Mouse (Mus musculus) liver, embryonic 15.5 days (tissue): ENCODE measurements around the gene Mgmt. TPM values are rescaled to one million over a fixed set of nuclear protein-coding genes. Genes with fewer than 3 reads are reported as not detected.

Experiments used
- ATAC-seq: fragments of 200-750 bp; cut with Nextera tagmentation; 2 replicates; pipeline ENCODE4 v1.8.0; 2017; ENCODE audit warnings: moderate number of reproducible peaks, mild to moderate bottlenecking, moderate library complexity; ENCODE audit not compliant: insufficient read depth
- H3K27ac ChIP-seq: fragments of 300-500 bp; sonication (generic); replicated peaks from 2 replicates; pipeline ENCODE4 v1.5.1; 2015; ENCODE audit warnings: mild to moderate bottlenecking, inconsistent platforms
- H3K27me3 ChIP-seq: fragments of 300-500 bp; sonication (generic); 2 replicates; pipeline ENCODE4 v1.6.1; 2015; ENCODE audit warnings: mild to moderate bottlenecking, inconsistent platforms
- H3K36me3 ChIP-seq: fragments of 300-500 bp; sonication (generic); replicated peaks from 2 replicates; pipeline ENCODE4 v1.6.1; 2015; ENCODE audit warnings: moderate library complexity, mild to moderate bottlenecking, inconsistent platforms
- H3K4me1 ChIP-seq: fragments of 300-500 bp; sonication (generic); replicated peaks from 2 replicates; pipeline ENCODE4 v1.6.1; 2015; ENCODE audit warnings: inconsistent platforms
- H3K4me2 ChIP-seq: fragments of 300-500 bp; sonication (generic); 2 replicates; pipeline ENCODE4 v1.6.1; 2015; ENCODE audit warnings: moderate library complexity, mild to moderate bottlenecking, inconsistent platforms
- H3K4me3 ChIP-seq: fragments of 300-500 bp; sonication (generic); replicated peaks from 2 replicates; pipeline ENCODE4 v1.5.1; 2015; ENCODE audit warnings: mild to moderate bottlenecking, inconsistent platforms
- H3K9ac ChIP-seq: fragments of 300-500 bp; sonication (generic); 2 replicates; pipeline ENCODE4 v1.6.1; 2015; ENCODE audit warnings: moderate library complexity, mild to moderate bottlenecking, inconsistent platforms
- H3K9me3 ChIP-seq: fragments of 300-500 bp; sonication (generic); replicated peaks from 2 replicates; pipeline ENCODE4 v1.6.1; 2016; ENCODE audit warnings: inconsistent platforms
- WGBS: fragments of 180-500 bp; shearing (Covaris S2); methylation state at CpG from one replicate; pipeline ENCODE4 v1.1.7; 2015; ENCODE audit warnings: mixed read lengths; ENCODE audit not compliant: insufficient replicate concordance; 5-methylcytosine and 5-hydroxymethylcytosine counted together
- polyA plus RNA-seq: library from polyadenylated mRNA; unstranded; fragments of >200 nt; fragmentation: Nextera tagmentation; extraction: Ambion mirVana; gene quantifications from 2 replicates; pipeline ENCODE4 v1.2.1, GENCODE M21; 2015

Gene Mgmt
- polyA plus RNA-seq, 1 experiment from 2014 or later, result 3.2 TPM

DNA sequence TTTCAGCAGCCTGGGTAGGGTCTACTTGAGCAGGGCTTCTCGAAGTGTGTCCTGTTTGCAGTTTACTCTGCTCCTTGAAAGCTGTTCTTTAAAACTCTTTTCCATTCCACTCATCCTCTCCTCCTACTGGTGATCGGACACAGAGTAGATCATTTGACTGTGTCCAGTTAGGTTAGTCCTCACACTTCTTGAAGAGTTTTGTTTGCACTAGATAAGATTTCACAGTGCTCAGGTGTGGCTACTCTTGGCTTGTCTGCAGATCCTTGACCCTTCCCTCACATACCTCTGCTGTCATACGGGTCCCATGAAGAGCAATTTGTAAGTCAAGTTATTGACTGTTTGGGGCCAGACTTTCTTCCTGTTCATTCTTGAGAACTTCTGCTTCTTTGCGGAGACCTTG is 221.8 kb downstream of the Mgmt start:
- no peaks in the 10 kb centered on the region for H3K4me1 ChIP-seq
- no peak overlapping the region for H3K27ac ChIP-seq
- H3K4me3 ChIP-seq, result no peak overlapping the region
- no peaks in the 10 kb centered on the region for H3K36me3 ChIP-seq
- no peak overlapping the region for H3K9ac ChIP-seq
- no peak for ATAC-seq
- no peaks in the 10 kb centered on the region for H3K27me3 ChIP-seq
- WGBS, result 37% methylated on average over 4 of the region's 4 CpGs
- H3K4me2 ChIP-seq, result no peak overlapping the region
- H3K9me3 ChIP-seq, result no peaks in the 10 kb centered on the region

DNA sequence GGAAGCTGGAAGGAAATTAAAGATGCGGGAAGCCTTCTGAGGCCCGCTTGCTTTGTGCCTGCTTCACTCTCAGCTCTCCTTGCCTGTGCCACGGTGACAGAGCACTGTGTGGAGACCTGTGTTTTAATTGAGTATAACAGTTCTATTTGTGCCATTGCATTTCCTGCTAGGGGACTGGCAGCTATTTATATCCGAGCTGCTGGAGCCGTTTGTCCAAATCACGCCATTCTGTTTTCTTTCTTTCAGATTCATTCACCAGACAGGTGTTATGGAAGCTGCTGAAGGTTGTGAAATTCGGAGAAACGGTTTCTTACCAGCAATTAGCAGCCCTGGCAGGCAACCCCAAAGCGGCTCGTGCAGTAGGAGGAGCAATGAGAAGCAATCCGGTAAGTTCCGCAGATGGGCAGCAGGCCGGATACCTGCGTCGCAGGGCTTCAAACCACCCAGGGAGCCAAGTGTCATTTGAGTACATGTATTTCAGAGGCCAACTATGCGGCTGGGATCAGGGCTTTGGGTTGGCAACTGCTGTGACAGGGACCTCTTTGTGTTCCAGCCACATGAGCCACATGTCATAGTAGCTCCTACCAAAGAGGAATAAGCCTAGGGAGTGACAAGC is 226.9 kb downstream of the Mgmt start:
- Histone ChIP-seq H3K9me3 (no peaks in the 10 kb centered on the region), H3K36me3 (no peaks in the 10 kb centered on the region), H3K4me2 (no peak overlapping the region), H3K9ac (no peak overlapping the region), H3K27me3 (no peaks in the 10 kb centered on the region), H3K27ac (no peak overlapping the region), H3K4me3 (no peak overlapping the region), H3K4me1 (no peaks in the 10 kb centered on the region)
- no peak for ATAC-seq
- WGBS, result 72% methylated on average over 16 of the region's 16 CpGs

DNA sequence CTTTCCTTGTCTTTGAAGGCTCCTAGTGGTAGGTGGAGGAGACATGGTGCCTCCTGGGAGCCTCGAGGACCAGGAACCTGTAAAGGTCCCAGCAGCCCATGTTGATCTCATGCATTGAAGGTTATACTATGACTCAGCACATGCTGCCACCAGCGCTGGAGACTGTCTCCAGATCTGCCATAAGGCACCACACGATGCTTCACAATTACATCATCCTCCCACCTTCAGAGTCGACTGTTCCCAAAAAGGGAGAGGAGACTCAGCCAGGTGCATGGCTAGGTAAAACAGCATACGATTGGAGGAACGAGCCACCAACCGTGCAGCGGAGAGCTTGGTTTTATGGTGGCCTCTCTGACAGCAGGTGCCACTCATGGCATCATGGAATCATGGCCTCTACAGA is 234.3 kb downstream of the Mgmt start:
- Histone ChIP-seq H3K36me3 (no peaks in the 10 kb centered on the region), H3K4me2 (no peak overlapping the region), H3K27ac (no peak overlapping the region), H3K4me3 (no peak overlapping the region), H3K27me3 (no peaks in the 10 kb centered on the region), H3K9ac (no peak overlapping the region), H3K4me1 (no peaks in the 10 kb centered on the region), H3K9me3 (no peaks in the 10 kb centered on the region)
- WGBS, result 70% methylated on average over 8 of the region's 8 CpGs
- no peak for ATAC-seq

DNA sequence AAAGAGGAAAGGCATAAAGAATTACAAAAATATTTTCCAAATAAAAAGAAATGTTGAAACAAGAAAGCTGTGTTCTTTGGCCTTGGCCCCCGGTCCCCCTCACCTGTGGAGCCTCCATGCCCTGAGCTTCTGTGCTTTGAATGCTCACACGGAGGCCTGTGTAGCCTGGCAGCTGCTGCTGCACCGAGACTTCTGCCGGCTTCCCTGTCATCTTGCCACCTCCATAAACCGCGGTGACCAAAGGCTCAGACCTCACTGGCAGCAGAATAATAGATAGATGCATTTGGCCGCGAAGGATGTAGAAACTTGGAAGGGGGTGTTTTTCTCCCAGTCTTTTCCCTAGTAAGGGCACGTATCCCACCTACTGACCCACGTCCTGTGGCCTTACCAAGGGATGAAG is 235.8 kb downstream of the Mgmt start:
- Histone ChIP-seq H3K4me3 (no peak overlapping the region), H3K4me1 (no peaks in the 10 kb centered on the region), H3K36me3 (no peaks in the 10 kb centered on the region), H3K9me3 (no peaks in the 10 kb centered on the region), H3K27ac (no peak overlapping the region), H3K9ac (no peak overlapping the region), H3K27me3 (no peaks in the 10 kb centered on the region), H3K4me2 (no peak overlapping the region)
- ATAC-seq, result no peak
- 68% methylated on average over 10 of the region's 10 CpGs for WGBS

DNA sequence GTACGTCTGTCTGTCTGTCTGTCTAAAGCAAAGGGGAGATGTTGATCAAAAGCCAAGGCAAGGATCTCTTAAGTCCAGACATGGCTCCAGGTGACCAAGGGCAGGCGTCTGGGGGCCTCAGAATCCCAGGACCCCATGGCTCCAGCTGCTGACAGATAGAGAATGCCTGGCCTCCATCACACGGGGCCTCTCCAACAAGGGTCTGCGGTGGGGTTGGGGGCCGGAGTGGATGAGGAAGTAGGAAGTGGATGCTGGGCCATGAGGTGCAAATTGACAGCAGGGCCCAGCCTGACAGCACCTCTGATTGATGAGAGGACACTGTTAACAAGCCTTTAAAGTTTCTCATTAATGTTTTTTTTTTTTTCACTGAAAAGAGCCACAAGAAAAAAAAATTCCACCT is 237.5 kb downstream of the Mgmt start:
- no peak for ATAC-seq
- H3K27me3 ChIP-seq, result no peaks in the 10 kb centered on the region
- H3K9me3 ChIP-seq, result no peaks in the 10 kb centered on the region
- no peak overlapping the region for H3K4me3 ChIP-seq
- no peaks in the 10 kb centered on the region for H3K4me1 ChIP-seq
- no peak overlapping the region for H3K4me2 ChIP-seq
- 53% methylated on average over 5 of the region's 5 CpGs for WGBS
- no peaks in the 10 kb centered on the region for H3K36me3 ChIP-seq
- H3K9ac ChIP-seq, result no peak overlapping the region
- no peak overlapping the region for H3K27ac ChIP-seq

DNA sequence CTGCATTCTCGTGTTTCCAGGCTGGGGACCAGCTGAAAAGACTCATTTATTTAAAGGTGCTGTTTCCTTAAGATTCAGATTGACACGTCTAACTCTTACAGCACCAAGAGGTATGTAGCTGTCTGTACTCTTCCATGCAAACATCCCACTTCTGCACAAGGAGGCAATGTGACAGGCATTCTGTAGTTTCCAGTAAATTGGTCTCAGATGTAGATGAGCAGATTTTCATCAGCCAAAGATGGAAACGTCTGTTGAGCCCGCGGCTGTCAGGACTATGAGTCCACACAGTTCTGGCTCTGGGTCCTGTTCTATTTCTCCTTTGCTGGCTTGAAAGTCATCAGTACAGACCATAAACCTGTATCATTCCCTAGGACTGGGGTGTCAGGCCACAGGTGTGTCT is 243.7 kb downstream of the Mgmt start:
- Histone ChIP-seq H3K27me3 (no peaks in the 10 kb centered on the region), H3K36me3 (no peaks in the 10 kb centered on the region), H3K9ac (no peak overlapping the region), H3K9me3 (no peaks in the 10 kb centered on the region), H3K4me3 (no peak overlapping the region), H3K27ac (no peak overlapping the region), H3K4me2 (no peak overlapping the region), H3K4me1 (no peaks in the 10 kb centered on the region)
- 64% methylated on average over 5 of the region's 5 CpGs for WGBS
- ATAC-seq, result no peak

DNA sequence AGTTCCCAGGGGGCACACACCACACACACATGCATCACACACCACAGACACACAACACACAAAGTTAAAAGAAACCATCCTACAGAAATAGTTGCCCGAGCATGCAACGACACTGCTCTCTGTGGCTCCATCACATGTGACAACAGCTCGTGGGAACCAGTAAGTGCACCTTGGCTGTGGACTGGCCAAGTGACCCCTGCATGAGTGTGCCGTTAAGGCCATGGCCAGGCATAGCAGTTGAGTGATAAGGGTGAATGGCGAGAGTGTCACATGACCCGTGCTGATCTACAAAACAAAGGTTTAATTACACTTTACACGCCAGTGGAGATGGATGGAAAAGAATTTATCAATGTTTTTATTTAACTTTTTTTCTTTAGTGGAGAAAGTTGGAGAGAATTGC is 245.9 kb downstream of the Mgmt start:
- 59% methylated on average over 7 of the region's 7 CpGs for WGBS

DNA sequence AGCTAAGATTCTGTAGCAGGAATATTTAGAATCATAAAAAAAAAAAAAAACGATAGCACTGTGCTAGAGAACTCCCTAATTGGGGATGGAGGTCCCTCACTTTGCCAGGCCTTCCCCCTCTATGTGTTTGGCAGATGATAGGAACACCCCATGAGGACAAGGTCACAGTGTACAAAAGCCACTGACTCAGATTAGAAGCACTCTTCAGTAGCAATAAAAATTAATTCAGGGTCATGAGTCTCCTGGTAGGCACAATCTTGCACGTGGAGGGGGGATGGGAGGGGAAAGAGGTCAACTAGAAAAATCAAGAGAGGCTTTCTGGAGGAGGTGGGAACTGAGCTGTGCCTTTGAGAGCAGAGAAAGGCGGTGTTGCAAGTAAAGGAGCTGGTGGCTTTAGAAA is 247.0 kb downstream of the Mgmt start:
- WGBS, result 35% methylated on average over 3 of the region's 3 CpGs
- Histone ChIP-seq H3K4me1 (no peaks in the 10 kb centered on the region), H3K36me3 (no peaks in the 10 kb centered on the region), H3K27ac (no peak overlapping the region), H3K4me3 (no peak overlapping the region), H3K27me3 (no peaks in the 10 kb centered on the region), H3K9me3 (no peaks in the 10 kb centered on the region), H3K4me2 (no peak overlapping the region), H3K9ac (no peak overlapping the region)
- ATAC-seq, result no peak

More for the DNA sequence above, 245.9 kb downstream of the Mgmt start:
- Histone ChIP-seq H3K4me1 (no peaks in the 10 kb centered on the region), H3K36me3 (no peaks in the 10 kb centered on the region), H3K4me3 (no peak overlapping the region), H3K27me3 (no peaks in the 10 kb centered on the region), H3K9ac (no peak overlapping the region), H3K9me3 (no peaks in the 10 kb centered on the region), H3K27ac (no peak overlapping the region), H3K4me2 (no peak overlapping the region)
- no peak for ATAC-seq

DNA sequence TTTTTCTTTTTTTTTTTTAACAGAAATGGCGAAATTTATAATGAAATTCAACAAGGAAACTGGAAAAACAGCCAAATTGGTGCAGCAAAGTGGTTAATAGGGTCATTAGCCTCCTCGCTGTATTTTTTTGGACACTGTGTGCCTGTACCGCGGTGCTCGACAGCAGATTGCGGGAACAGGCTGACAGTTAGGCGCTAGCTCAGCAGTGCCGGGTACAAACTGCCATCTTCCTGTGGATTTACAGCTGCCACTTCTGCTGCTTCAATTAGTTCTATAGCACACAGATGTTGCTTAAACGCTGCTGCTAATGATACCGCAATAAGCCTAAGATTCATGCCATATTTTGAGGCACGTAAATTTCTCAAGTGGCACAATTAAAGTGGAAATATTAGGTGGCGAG is 252.7 kb downstream of the Mgmt start:
- Histone ChIP-seq H3K27ac (no peak overlapping the region), H3K9ac (no peak overlapping the region), H3K4me1 (no peaks in the 10 kb centered on the region), H3K9me3 (no peaks in the 10 kb centered on the region), H3K4me2 (no peak overlapping the region), H3K27me3 (no peaks in the 10 kb centered on the region), H3K4me3 (no peak overlapping the region), H3K36me3 (no peaks in the 10 kb centered on the region)
- ATAC-seq, result no peak
- WGBS, result 75% methylated on average over 12 of the region's 12 CpGs

DNA sequence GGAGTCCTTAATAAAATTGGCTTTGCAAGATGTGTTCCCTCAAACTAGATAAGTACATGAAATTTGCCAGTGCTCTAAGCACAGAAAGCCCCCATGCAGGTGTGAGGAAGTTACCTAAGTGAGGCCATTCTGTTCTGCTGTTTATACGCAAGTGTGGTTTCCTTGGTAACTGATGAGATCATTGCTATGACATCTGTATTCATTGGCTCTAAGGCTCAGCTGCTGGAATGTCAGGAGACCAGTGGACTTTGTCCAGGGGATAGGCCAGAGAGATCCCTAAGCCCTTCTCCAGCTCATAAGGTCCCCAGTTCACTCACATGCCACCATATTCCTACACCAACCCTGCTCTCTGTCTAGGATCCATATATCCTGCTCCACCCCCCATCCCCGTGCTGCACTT is 257.4 kb downstream of the Mgmt start:
- Histone ChIP-seq H3K9me3 (no peaks in the 10 kb centered on the region), H3K4me1 (no peaks in the 10 kb centered on the region), H3K4me3 (no peak overlapping the region), H3K27me3 (no peaks in the 10 kb centered on the region), H3K9ac (no peak overlapping the region), H3K4me2 (no peak overlapping the region), H3K36me3 (no peaks in the 10 kb centered on the region), H3K27ac (no peak overlapping the region)
- WGBS, result 53% methylated on average over 2 of the region's 2 CpGs
- ATAC-seq, result no peak

DNA sequence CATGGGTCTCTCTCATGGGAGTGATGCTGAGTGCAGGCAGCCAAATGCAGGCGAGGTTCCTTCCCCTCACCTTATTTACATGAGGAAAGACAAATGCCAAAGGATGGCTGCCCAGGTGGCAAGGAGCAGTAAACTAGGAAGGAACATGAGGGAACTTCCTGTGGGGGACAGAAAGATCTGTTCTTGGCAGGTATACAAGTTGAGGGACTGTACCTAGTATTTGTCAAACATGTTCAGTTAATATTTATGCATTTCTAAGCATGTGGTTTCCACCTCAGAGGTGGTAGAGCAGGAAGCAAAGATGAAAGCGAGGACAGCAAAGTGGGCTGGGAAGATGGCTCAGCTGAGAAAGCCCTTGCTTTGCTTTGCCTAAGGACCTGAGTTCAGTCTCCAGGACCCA is 260.2 kb downstream of the Mgmt start:
- 46% methylated on average over 2 of the region's 2 CpGs for WGBS
- H3K4me1 ChIP-seq, result no peaks in the 10 kb centered on the region
- no peak for ATAC-seq

DNA sequence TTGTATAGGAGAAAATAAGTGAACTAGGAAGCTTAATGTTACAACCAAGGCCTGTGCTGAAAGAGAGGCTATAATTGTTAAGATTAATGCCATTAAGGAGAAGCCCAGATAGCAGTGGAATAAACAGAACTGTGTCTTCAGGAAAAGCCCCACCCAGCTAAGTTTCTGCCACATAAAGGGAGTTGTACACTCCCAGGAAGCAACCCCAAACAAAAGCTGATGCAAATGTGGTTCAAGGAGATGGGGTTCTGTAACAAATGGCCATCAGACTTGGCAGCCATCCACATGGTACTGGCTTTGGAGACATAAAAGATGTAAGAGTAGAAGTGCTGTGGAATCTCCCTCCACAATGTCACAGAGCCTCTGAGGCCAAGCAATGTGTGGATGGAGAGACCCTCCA is 264.7 kb downstream of the Mgmt start:
- H3K36me3 ChIP-seq, result no peaks in the 10 kb centered on the region
- H3K9ac ChIP-seq, result no peak overlapping the region
- H3K4me3 ChIP-seq, result no peak overlapping the region
- H3K4me2 ChIP-seq, result no peak overlapping the region
- no peak overlapping the region for H3K27ac ChIP-seq
- no peaks in the 10 kb centered on the region for H3K27me3 ChIP-seq
- ATAC-seq, result no peak
- no peaks in the 10 kb centered on the region for H3K9me3 ChIP-seq
- H3K4me1 ChIP-seq, result no peaks in the 10 kb centered on the region

More for the DNA sequence above, 260.2 kb downstream of the Mgmt start:
- H3K27ac ChIP-seq, result no peak overlapping the region
- H3K4me3 ChIP-seq, result no peak overlapping the region
- H3K27me3 ChIP-seq, result no peaks in the 10 kb centered on the region
- H3K9ac ChIP-seq, result no peak overlapping the region
- H3K4me2 ChIP-seq, result no peak overlapping the region
- no peaks in the 10 kb centered on the region for H3K36me3 ChIP-seq
- H3K9me3 ChIP-seq, result no peaks in the 10 kb centered on the region
